Mouse (Mus musculus) embryo, embryonic 11 days (tissue): ENCODE data around the gene Kel.

Source experiments
- DNase-seq: peaks from one replicate; pipeline ENCODE4 v3.0.0-alpha.2; 2015

Gene Kel

GRCm38 (mm10) chr6:41643227-41643626 lies 60.9 kb downstream of the Kel start:
- no peak for DNase-seq

- DNase-seq = no peak
These were observed 61.4 kb downstream of the Kel start for GRCm38 (mm10) chr6:41642765-41643164.

- DNase-seq = no peak
These were observed 62.8 kb downstream of the Kel start for GRCm38 (mm10) chr6:41641173-41641866.

GRCm38 (mm10) chr6:41640449-41640848 lies 63.7 kb downstream of the Kel start:
- no peak for DNase-seq

- no peak for DNase-seq
These were observed 66.1 kb downstream of the Kel start for GRCm38 (mm10) chr6:41637927-41638506.

GRCm38 (mm10) chr6:41637393-41637792 lies 66.7 kb downstream of the Kel start:
- no peak for DNase-seq
